Mouse (Mus musculus) adrenal gland, postnatal 14 days (tissue): ENCODE measurements around the gene Ccdc13. TPM values are rescaled to one million over a fixed set of nuclear protein-coding genes. Genes with fewer than 3 reads are reported as not detected.

Experiments
- DNase-seq: peaks from one replicate; pipeline ENCODE4 v3.0.0; 2021; ENCODE audit warnings: mixed read lengths
- long read RNA-seq, 2 experiments: library from polyadenylated mRNA; stranded (forward); transcript quantifications; one replicate each; pipeline ENCODE4 v2.0.0; 2021
- total RNA-seq: library from RNA; stranded (reverse); gene quantifications from 2 replicates; pipeline ENCODE4 v1.2.3, GENCODE M21; 2021

Gene Ccdc13
- 0.86 and 1.1 TPM in 2 replicates for total RNA-seq
- long read RNA-seq, experiment 1 = 0 reads
- long read RNA-seq, experiment 2 = 0 reads

DNA sequence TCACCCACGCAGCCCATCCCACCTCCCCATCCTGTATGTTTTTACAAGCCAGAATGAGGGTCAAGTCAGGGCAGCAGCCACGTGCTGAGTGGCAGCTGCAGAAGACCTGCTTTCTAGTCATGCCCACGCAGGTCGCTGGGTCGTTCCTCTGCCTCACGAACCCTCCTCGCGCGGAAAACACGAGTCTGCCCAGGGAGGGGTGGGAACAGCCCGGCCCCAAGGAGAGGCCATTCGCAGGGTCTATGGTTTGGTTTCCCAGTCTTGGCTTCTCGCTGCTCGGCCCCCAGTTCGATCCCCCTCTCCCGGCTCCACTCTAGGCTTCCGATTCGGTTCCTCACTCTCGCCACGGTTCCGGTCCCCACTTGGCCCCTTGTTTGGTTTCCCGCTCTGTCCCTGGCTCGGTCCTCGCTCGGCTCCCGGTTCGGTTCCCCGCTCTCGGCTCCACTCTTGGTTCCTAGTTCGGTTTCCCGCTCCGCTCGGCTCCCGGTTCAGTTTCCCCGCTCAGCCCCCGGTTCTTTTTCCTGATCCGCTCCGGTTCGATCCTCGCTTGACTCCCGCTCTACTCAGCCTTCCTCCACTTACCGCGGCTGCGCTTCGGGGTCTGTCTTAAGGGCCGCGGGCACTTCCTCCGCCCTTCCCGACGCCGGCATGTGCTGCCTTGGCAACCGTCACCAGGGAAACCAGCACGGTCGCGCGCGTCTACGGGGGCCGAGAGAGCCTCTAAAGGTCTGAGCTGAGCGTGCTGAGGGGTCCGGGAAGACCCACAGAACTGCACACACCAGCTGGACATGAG is at the start of gene Ccdc13:
Gene Ccdc13, minus strand, starts transcription at position 633 of the 793 bp plus-strand sequence.
- DNase-seq = peak; percentile 93

- DNase-seq = peak; percentile 32
These were observed 42.8 kb upstream of the Ccdc13 start for GRCm38 (mm10) chr9:121882015-121882457.

DNA sequence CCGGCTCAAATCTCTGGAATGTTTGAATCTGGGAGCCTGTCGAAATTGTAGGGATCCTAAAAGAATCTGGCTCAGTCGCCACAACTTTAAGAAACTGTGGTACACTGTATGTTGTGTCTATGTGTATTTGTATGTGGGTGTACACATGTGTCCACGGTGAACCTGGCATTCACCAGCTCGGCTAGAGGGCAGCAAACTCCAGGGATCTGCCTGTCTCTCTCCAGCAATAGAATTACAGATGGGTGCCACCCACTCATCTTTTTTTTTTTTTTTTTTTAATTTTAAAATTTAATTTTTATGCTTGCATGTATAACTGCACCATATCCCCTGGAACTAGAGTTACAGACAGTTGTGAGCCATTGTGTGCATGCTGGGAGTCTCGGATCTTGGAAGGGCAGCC is 42.0 kb upstream of the Ccdc13 start:
- peak; percentile 40 for DNase-seq

GRCm38 (mm10) chr9:121880840-121881239 is 41.6 kb upstream of the Ccdc13 start:
- DNase-seq = peak; percentile 87

DNA sequence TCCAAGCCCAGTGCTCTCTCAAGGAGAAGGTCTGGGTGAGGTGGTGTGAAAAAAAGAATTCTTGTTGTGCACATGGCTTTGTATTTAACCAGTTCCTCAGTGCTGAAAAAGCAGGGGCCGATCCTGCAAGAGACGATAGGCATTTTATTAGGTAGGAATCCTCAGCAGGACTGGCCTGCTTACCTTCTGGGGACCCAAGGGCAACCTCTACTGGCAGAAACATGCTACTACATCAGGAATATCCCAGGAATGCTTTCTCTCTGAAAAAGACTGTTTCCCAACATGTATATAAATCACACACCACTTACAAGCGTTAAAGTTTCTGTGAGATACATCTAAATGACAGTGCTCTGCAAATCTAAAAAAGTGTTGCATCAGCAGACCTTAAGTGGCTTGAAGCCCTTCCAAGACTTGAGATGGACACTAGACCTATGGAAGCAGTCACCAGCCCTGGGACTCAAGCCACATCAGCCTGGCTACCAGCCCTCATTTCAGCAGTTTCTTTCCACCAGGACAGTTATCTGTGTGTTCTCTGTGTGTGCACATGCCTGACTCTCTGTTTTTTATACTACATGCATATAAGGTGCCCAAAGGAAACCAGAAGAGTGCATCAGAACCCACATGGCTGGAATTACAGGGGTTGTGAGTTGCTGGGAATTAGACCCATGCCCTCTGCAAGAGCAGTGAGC is 37.9 kb upstream of the Ccdc13 start:
- DNase-seq = peak; percentile 78

- no peak for DNase-seq
These were observed 34.3 kb upstream of the Ccdc13 start for GRCm38 (mm10) chr9:121873578-121873977.

- DNase-seq = no peak
These were observed 32.9 kb upstream of the Ccdc13 start for GRCm38 (mm10) chr9:121872062-121872683.

- DNase-seq = no peak
These were observed 30.8 kb upstream of the Ccdc13 start for GRCm38 (mm10) chr9:121869973-121870515.

- no peak for DNase-seq
These were observed 30.2 kb upstream of the Ccdc13 start for GRCm38 (mm10) chr9:121869432-121869831.

DNA sequence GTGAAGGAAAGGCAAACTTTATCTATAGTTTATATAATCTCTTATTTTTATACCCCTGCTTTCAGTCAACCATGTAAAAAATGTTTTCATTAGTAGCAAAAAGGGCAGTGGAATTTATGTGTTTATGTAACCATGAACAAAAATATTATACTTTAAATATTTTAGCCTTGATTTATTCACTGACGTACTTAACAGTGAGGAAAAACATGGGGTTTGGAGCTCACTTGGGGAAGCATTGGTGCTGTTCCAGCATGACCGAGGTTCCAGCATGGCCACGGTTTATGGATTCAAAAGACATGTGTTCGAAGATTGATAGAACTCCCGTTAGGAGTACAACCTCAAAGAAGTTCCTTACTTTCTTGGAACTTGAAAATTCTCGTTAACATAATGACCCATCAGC is 29.0 kb upstream of the Ccdc13 start:
- peak; percentile 1 for DNase-seq

GRCm38 (mm10) chr9:121867632-121868031 is 28.4 kb upstream of the Ccdc13 start:
- DNase-seq = peak; percentile 3

DNA sequence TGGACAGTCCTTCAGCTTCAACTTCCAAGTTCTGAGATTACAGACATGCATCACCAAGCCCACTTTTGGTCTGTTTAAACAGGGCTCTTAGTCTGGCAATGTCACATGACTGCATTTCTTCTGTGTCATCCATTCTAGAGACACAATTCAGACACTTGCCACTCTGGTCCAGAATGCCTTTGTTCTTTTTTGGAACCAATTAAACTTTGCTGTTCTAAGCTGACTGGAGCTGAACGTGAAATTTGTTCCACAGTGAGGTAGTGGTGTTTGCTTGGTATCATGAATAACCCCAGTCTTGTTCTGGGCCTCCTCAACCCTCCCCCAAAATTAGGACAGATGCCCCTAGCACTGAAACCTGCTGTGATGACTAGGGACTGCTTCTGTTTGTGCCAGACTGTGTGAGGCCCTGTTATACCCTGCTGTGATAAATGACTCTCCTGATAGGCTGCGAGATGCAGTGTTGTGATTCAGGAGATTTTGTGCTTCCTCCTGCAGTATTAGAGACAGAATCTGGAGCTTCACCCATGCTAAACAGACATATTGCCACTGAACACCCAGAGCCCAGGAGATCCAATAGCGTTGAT is 26.3 kb upstream of the Ccdc13 start:
- DNase-seq = peak; percentile 11

- DNase-seq = peak; percentile 47
These were observed 25.6 kb upstream of the Ccdc13 start for GRCm38 (mm10) chr9:121864837-121865236.

- peak; percentile 1 for DNase-seq
These were observed 21.7 kb upstream of the Ccdc13 start for GRCm38 (mm10) chr9:121860921-121861320.

DNA sequence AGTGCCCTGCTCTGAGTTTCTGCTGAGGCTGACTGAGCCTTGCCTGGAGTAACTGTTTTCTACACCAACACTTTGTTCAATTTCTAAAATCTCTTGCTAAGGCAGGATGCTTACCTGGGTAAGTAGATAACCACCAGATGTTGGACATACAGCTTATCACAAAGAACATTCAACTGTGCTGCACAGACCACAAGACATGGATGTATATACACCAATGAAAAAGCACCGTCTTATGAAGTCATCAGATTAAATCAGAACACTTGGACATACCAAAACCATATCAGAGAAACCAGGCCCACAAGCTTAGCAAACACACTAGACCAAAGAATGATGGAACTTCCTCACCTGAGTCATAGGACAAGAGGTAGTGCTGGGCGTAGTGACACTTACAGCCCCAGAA is 20.1 kb upstream of the Ccdc13 start:
- DNase-seq = no peak

GRCm38 (mm10) chr9:121858153-121858488 is 18.9 kb upstream of the Ccdc13 start, which contains the start of gene Higd1a:
Gene Higd1a, minus strand, starts transcription at chr9:121858362.
- DNase-seq = no peak

DNA sequence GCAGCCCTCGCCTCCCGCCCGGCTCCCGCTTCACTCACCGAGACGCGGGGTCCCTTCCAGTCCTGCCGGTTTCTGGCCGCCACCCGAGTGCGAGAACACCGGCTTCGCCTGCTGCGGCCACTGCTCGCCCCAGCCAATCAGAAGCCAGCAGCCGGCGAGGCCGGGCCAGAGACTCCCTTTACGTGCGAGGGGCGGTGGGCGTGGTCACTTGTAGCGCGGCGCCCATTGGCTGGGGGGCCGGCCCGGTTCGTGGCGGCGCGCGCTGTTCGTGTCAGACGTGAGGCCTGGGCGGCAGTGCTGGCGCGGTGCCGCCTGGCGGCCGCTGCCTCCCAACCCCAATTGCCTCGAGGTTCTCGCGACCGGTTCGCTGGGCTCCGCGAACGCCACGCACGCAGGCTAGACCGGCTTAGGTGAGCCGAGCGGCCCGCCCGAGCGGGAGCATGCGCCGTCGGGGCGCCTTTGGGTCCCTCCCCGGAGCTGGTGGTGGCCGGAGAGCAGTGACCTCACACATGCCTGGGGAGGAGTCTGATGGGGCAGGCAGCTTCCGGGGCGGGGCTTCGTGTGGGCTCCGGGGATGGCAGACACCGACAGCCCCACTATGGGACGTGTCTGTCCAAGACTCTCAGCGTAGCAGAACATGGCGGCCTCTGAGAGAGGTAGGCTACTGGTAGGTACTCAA is 18.4 kb upstream of the Ccdc13 start:
- peak; percentile 100 for DNase-seq

GRCm38 (mm10) chr9:121856649-121857416 is 17.6 kb upstream of the Ccdc13 start:
- peak; percentile 80 for DNase-seq

GRCm38 (mm10) chr9:121854246-121854645 is 15.0 kb upstream of the Ccdc13 start:
- no peak for DNase-seq

DNA sequence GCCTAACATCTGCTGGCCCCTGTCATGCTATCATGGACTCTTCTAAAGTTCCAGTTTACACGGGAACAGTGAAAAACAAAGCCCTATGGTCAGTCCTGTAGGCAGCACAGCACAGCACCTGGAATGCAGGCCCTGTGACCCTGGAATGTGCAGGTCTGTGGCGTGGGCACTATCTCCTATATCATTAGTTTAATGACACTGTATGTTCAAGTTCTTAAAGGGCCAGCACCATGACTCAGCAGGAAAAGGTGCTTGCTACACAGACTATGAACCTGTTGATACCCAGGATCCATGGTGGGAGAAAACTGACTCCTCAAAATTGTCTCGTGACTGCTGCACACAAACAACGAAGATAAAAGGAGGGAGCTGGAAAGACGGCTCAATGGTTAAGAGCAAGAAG is 8.6 kb upstream of the Ccdc13 start:
- no peak for DNase-seq

DNA sequence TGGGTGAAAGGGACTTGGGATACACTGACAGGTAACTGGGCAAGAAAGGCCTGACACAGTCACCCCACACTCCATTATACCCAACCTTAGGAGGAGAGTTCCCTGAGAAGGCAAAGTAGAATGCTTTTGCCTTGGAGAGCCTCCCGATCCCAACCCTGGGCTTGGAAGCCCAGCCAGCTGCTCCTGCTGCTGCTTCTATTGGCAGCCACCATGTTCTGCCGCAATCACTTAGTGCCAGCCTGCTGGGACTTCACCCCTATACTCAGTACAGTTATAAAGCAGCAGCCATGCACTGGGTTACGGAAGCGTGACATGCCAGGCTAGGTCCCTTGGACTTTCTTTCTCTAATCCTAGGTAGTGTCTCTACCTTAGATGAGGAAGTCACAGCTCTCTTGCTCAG is 7.9 kb upstream of the Ccdc13 start:
- peak; percentile 49 for DNase-seq
